Mouse (Mus musculus) embryonic fibroblast, embryonic 13.5 days (primary cell): ENCODE data around the gene Usp15. TPM values are rescaled to one million over a fixed set of nuclear protein-coding genes. Genes with fewer than 3 reads are reported as not detected.

Experiments used
- H3K27ac ChIP-seq: 2 replicates; pipeline ENCODE4 v1.5.1; 2012; ENCODE audit warnings: low read length, control low read depth, inconsistent platforms; ENCODE audit not compliant: insufficient read depth
- H3K4me1 ChIP-seq: 2 replicates; pipeline ENCODE4 v1.6.1; 2011; ENCODE audit warnings: low read length; ENCODE audit not compliant: control insufficient read depth, insufficient read depth
- H3K4me3 ChIP-seq: 2 replicates; pipeline ENCODE4 v1.5.1; 2011; ENCODE audit warnings: mild to moderate bottlenecking, control low read depth, low read length; ENCODE audit not compliant: insufficient read depth
- CTCF ChIP-seq: IDR thresholded peaks from 2 replicates; pipeline ENCODE4 v1.5.1; 2011; ENCODE audit warnings: mild to moderate bottlenecking, control low read depth, low read length, moderate library complexity, borderline replicate concordance; ENCODE audit not compliant: insufficient read depth
- POLR2A ChIP-seq: IDR thresholded peaks from 2 replicates; pipeline ENCODE4 v1.6.1; 2011; ENCODE audit warnings: low read depth, mild to moderate bottlenecking, control low read depth, low read length, moderate library complexity
- polyA plus RNA-seq: library from polyadenylated mRNA; stranded (reverse); fragments of >200 nt; gene quantifications from 2 replicates; pipeline ENCODE4 v1.2.4, GENCODE M21; 2011; ENCODE audit warnings: low read depth; ENCODE audit not compliant: missing spikeins, insufficient read length

Usp15 gene
- polyA plus RNA-seq, 1 experiment, result 112 TPM

DNA sequence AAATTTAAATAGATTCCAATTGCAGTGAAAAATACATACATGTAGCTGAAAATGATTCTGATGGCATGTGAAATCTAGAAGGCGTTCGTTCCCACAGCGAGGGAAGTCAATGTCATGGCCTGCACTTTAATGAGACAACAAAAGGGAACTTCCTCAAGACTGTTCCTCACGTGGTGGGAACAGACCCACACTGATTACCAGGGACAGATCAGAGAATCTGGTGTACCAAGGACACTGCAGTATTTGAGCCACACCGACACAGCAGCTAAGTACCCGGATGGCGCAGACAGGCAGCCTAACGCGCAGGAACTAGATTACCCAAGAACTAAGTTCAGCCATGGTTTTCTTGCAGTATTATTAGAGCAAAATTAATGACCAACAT is 84.0 kb downstream of the Usp15 start:
- H3K27ac ChIP-seq, result no peak overlapping the region
- TF ChIP-seq CTCF, result no peak
- no peak overlapping the region for H3K4me3 ChIP-seq

DNA sequence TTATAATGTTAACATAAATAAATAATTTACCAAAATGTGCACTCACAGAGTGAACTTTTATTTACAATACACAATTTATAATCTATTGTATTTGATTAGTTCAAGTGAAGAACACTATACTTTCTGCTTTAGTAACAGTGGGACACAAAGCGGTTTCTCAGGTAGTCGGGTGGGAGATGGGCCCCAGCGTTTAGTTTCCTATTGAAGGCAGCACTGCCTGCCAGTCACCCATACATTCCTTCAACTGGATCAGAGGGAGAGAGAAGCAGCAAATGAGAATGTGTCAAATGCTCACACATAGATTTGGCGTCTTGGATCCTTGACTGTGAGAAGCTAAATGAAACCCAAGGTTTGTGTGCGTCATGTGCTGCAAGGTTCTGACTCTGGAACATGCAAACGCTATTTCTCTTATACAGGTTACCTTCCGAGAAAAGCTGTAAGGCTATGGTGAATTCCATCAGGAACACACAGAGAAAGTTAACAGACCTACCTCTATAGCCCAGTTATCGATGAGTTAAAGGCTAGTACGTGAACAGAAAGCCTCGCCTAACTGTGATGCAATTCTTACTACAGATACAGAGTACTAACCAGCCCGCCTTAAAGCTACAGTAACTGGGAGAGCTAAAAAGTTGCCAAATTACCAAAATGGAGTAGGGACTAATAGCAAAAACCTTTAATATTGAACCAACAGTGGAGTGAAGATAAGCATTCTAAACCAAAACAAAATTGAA is 84.6 kb downstream of the Usp15 start:
- no peak for TF ChIP-seq POLR2A
- no peak for TF ChIP-seq CTCF
- H3K4me1 ChIP-seq, result no peaks in the 10 kb centered on the region
- H3K27ac ChIP-seq, result no peak overlapping the region
- no peak overlapping the region for H3K4me3 ChIP-seq

More for the DNA sequence above, 84.0 kb downstream of the Usp15 start:
- H3K4me1 ChIP-seq, result no peaks in the 10 kb centered on the region

DNA sequence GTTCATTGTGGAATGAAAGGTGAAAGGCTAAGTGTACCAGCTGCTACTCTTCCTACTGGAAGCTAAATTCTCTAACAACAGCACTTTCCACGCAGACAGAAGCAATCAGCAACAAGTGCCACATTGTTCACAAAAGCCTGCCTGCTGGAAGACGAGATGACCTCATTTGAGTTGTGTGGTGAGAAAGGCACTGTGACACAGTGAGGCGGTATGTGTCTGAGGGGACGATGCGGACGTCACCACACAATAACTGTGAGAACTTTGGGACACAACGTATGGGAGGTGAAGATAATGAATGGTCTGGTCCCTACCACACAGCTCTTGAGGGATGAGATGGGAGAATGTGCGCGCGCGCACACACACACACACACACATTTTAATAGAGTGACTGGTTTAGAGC is 86.2 kb downstream of the Usp15 start:
- Histone ChIP-seq H3K4me3 (no peak overlapping the region), H3K4me1 (no peaks in the 10 kb centered on the region), H3K27ac (no peak overlapping the region)
- TF ChIP-seq CTCF (no peak), POLR2A (no peak)

- no peak overlapping the region for H3K27ac ChIP-seq
- no peaks in the 10 kb centered on the region for H3K4me1 ChIP-seq
- no peak overlapping the region for H3K4me3 ChIP-seq
- TF ChIP-seq POLR2A (no peak), CTCF (no peak)
Observed at GRCm38 (mm10) chr10:123108527-123108926, 88.3 kb downstream of the Usp15 start.

GRCm38 (mm10) chr10:123108121-123108520 is 88.7 kb downstream of the Usp15 start:
- no peak overlapping the region for H3K4me3 ChIP-seq
- H3K4me1 ChIP-seq, result no peaks in the 10 kb centered on the region
- H3K27ac ChIP-seq, result no peak overlapping the region
- TF ChIP-seq CTCF (no peak), POLR2A (no peak)

DNA sequence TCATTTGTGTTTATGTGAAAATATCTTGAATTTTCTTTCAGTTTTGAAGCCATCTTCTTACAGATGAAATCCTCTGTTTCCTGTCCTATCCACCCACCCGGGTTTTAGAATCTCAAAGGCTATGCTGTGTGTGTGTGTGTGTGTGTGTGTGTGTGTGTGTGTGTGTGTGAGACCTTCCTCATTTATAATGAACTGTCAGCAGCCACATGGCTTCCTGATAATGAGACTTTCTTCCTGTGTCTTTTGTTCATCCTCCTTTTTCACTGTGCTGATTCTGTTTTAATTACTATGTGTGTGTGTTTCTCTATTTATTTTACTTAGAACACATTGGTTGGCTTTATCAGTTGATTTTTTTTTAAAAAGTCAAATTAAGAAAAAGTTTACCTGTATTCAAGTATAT is 95.5 kb downstream of the Usp15 start:
- Histone ChIP-seq H3K4me1 (no peaks in the 10 kb centered on the region), H3K27ac (no peak overlapping the region), H3K4me3 (no peak overlapping the region)
- TF ChIP-seq POLR2A (no peak), CTCF (no peak)

- Histone ChIP-seq H3K27ac (no peak overlapping the region), H3K4me3 (no peak overlapping the region), H3K4me1 (no peaks in the 10 kb centered on the region)
- TF ChIP-seq CTCF (no peak), POLR2A (no peak)
Observed at GRCm38 (mm10) chr10:123100584-123100983, 96.2 kb downstream of the Usp15 start.

GRCm38 (mm10) chr10:123094504-123094903 is 102.3 kb downstream of the Usp15 start:
- no peak for TF ChIP-seq CTCF
- TF ChIP-seq POLR2A, result no peak
- Histone ChIP-seq H3K27ac (no peak overlapping the region), H3K4me3 (no peak overlapping the region), H3K4me1 (no peaks in the 10 kb centered on the region)

GRCm38 (mm10) chr10:123092577-123092976 is 104.2 kb downstream of the Usp15 start:
- TF ChIP-seq POLR2A (no peak), CTCF (no peak)
- no peaks in the 10 kb centered on the region for H3K4me1 ChIP-seq
- H3K4me3 ChIP-seq, result no peak overlapping the region
- no peak overlapping the region for H3K27ac ChIP-seq

DNA sequence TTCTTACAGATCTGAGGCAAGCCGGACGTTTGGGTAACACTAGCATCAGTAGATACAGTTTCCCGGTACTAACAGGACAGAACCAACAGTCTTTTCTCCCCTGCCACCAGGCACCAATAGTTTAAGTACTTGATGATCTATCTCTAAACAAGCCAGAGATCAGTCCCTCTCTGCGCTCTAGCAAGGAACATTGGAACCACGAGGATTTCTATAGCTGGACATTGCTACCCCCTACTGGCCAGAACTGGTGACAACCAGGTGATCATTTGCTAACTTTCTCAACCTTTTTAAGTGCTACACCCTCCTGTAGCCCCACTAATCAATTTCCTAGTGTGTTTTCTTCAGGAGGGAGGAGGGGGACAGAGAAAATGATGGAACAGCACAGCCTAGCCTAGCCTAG is 105.1 kb downstream of the Usp15 start:
- H3K4me3 ChIP-seq, result no peak overlapping the region
- TF ChIP-seq POLR2A (no peak), CTCF (no peak)
- H3K4me1 ChIP-seq, result no peaks in the 10 kb centered on the region
- H3K27ac ChIP-seq, result no peak overlapping the region
